Mouse (Mus musculus) E14TG2a.4 (cell line): Measurements from ENCODE around the gene Gm21954.

Source experiments
- CTCF ChIP-seq: conservative IDR thresholded peaks from 2 replicates; pipeline ENCODE4 v1.5.1; 2014; ENCODE audit warnings: low read length
- NANOG ChIP-seq: IDR thresholded peaks from 2 replicates; pipeline ENCODE4 v1.6.1; 2014; ENCODE audit warnings: borderline replicate concordance, low read length, mixed read lengths
- POU5F1 ChIP-seq: IDR thresholded peaks from 2 replicates; pipeline ENCODE4 v1.6.1; 2014; ENCODE audit warnings: low read length, borderline replicate concordance

DNA sequence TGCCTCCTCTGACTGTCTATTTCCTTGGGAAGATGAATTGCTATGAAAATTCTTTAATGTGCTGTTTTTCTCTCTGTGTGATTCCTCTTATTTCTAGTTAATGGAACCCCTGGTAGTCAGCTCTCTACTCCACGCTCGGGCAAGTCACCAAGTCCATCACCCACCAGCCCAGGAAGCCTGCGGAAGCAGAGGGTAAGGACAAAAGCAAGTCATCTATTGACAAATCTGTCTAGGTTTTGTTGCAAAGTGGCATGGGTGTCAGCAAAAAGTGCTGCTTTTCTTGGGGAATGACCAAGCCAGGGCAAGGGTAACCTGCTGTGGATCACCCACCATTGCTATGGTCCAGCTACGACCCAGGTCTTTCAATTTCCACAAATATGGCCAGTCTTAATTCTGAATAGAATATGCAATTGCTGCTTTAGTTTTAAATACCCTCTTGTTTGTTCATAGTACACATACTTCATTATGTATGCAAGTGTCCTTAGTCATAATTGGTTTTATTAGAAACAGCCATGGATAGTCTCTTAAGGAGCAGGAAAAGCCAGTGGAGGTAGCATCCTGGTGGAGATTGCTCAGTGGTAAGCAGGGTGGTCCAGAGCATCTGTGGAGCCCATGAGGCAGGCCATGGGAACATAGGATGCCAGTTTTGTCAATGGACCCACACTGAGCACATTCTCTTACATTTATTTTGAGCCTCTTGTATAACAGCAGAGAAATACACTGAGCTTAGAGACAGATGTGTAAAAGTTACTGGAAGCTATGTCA lies 8.9 kb downstream of the Gm21954 start:
- no peak for TF ChIP-seq CTCF
- no peak for TF ChIP-seq NANOG
- no peak for TF ChIP-seq POU5F1
